Mouse (Mus musculus) monocyte, adult 2 months (primary cell): ENCODE measurements around the gene Naa50.

ENCODE experiments used
- DNase-seq, 2 experiments: peaks; one replicate each; pipeline ENCODE4 v3.0.0; 2022; ENCODE audit warnings: low spot score in 2 of 2, low read depth in 1 of 2

Naa50 gene

DNA sequence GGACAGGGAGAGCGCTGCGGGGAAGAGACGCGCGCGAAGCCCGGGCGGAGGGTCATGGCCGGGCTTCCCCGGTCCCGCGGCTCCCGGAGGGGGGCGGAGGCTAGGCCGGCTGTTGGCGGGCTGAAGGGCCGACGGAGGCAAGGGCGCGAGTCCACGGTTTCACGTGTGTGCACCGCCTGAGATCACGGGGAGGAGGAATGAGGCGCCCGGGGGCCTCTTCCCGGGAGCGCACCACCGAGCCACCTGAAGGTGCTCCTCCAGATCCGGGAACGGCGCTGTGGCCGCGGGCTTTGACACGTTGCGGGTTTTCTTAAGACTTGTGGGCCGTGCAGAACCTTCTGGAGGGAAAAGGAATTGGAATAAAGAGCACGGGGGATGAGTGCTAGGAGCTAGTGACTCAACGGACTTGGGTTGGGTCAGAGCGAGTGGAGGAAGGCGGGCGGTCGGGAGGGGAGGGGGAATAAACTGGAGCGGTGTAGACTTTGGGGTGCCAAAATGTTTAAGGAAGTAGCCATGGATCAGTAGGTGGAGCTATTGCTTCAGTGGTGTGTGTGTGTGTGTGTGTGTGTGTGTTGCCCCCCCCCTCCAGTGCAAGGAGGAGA, 657 bp downstream of the Naa50 start:
- DNase-seq = peak; percentile 53 to 79

DNA sequence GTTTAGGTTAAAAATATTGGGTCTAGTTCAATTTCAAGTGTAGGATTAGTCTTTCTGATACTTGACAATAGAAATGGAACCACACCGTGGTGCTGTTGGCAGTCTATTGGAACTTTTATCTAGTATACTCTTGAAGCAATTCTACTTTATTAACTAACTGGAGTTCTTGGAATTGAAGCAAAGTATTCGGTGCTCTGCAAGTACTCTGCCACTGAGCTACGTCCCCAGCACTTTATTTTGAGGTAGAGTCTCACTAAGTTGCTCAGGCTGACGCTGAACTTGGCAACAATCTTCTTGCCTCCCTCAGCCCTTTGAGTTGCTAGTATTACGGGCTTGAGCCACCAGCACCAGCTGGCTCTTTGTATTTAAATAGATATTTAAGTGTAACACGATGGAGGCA, 1.9 kb downstream of the Naa50 start:
- no peak for DNase-seq

DNA sequence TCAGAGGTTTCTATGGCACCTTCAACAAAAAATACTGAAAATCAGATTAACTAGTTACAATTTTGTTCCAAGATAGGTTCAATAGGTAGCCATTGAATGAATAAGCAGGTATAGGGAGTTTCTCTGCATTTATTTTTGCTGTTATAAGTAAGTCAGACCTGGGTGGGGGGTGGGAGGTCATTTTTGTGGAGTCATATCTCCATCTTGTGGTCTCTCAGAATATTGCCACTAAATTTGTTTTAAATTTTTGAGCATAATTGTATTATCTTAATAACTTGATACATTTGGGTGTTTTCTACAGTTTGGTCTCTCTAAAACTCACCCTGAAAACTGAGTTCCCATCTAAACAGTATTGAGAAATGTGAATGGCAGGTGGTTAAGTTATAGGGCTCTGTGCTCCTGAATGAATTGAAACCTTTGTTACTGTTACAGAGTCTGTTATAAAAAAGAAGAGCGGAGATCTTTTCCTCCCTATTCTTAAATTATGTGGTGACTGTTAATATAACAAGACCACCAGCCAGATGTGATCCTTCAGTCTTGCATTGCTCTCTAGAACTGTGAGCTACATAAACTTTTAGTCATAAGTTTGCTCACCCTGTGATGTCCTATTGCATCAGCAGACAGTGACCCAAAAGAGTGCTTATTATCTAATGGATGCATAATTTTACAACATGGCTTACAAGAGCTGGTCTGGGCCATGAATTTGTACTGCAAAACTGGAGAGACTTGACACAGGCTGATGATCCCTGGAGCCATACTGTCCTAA, 9.6 kb downstream of the Naa50 start:
- DNase-seq = no peak

DNA sequence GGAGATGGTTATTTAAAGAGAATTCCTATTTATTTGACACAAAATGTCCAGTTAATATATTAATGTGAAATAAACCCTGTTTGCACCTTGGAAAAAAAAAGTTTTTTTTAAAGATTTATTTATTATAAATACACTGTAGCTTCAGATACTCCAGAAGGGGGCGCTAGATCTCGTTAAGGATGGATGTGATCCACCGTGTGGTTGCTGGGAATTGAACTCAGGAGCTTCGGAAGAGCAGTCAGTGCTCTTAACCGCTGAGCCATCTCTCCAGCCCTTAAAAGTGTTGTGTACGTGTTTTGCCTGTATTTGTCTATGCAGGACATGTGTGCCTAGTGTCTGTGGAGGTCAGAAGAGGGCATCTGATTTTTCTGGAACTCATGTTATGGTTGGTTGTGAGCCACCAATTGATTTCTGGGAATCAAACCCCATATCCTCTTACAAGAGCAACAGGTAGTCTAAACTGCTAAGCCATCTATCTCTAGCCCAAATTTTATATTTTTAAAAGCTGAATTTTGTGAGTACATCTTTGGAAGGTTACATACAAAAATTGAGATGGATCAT, 14.9 kb downstream of the Naa50 start:
- DNase-seq = no peak

DNA sequence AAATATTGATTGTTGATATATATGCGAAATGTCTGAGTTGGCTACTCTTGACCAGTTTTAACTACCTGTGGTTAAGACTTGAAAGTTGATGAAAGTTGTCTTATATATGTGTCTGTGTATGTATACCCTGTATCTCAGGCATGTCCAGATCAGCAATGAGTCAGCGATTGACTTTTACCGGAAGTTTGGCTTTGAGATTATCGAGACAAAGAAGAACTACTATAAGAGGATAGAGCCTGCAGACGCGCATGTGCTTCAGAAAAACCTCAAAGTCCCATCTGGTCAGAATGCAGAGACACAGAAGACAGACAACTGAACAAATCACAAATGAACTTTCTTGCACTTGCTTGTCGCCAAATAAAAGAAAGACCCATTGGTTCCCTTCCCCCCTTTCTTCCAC, 19.7 kb downstream of the Naa50 start:
- no peak for DNase-seq

DNA sequence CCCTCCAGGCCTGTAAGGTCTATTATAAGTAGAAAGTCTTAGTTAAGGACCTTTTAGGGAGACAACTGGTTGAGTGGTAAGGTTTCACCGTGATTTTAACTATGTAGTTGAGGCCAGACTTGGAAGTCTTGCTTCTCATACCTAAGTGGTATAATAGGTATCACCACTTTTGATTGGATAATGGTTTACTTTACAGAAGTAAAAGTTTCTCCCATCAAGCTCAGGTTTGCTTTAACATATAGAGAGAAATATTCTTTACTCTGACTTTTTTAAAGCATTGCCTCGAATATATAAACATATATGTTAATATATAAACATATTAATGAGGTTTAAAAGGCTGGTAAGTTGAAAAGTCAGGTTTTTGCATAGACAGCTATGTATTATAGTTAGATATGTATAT, 24.2 kb downstream of the Naa50 start:
- DNase-seq = no peak

DNA sequence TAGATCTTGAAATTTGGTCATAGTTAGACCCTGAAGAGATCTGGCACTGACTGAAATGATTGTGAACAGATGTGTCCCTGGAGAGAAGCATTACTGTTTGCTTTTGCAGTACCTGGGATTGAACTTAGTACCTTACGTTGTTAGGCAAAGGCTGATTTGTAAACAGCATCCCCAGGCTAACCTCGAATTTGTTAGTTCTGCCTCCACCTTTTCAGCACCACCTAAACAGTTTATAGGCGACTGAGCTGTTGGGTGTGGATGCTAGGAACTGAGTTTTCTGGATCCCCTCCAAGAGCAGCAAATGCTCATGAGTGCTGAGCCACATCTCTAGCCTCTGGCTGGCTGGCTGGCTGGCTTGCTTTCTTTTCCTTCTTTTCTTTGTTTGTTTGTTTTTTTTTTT, 25.6 kb downstream of the Naa50 start:
- DNase-seq = no peak

DNA sequence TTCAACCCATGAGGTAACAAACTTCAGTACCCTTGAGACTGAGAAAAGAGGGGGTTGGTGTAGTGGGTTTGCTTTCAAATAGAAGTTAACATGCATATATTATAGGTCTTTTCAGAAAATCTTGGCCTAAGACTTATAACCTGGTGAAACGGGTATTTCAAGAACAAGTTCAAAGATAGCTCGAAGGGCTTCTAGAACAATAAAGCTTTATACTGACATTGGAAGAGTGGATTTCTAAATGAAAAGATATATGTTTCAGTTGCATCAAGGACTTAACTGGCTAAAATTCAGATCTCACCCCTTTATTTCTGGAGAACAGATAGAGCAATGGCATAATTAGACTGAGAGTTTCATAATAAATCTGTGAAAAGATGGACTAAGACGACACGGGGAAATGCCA, 29.4 kb downstream of the Naa50 start:
- no peak for DNase-seq

DNA sequence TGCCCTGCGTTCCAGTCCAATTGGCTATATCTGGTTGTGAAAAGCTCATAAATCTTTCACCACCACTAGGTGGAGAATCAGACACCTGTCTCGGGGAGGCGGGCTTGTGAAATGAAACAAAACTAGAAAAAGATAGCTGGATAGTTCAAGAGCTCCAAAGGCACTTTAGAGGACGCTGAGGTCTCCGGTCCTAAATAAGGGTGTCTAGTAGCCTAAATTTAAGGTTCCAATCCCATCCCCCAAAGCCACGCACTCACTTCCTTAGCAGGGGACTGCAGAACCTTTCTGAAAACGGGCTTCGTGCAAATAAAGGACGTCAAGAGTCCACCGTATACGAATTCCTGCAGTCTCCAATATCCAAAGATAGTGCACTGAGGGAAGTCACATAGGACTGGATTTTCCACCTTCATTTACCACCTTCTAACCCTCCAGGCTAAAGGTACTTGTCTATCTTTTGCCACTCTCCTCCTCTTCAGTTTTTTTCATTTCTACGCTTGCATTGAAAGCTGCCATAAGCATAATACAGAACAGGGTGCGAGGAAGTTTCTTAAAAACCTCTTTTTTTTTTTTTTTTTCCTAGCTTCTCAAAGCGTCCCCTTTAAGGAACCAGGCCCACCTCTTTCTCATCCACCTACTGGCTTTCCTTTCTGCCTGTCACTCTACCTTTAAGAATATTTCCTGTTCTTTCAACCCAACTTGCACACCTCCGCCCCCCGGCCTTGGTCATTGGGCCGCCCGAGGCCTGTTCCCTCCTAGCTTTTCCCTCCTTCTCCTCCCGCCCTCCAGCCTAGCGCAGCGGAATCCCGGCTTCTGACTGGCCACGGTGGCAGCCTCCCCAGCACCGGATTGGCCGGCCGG, 32.9 kb downstream of the Naa50 start:
- peak; percentile 93 to 94 for DNase-seq

DNA sequence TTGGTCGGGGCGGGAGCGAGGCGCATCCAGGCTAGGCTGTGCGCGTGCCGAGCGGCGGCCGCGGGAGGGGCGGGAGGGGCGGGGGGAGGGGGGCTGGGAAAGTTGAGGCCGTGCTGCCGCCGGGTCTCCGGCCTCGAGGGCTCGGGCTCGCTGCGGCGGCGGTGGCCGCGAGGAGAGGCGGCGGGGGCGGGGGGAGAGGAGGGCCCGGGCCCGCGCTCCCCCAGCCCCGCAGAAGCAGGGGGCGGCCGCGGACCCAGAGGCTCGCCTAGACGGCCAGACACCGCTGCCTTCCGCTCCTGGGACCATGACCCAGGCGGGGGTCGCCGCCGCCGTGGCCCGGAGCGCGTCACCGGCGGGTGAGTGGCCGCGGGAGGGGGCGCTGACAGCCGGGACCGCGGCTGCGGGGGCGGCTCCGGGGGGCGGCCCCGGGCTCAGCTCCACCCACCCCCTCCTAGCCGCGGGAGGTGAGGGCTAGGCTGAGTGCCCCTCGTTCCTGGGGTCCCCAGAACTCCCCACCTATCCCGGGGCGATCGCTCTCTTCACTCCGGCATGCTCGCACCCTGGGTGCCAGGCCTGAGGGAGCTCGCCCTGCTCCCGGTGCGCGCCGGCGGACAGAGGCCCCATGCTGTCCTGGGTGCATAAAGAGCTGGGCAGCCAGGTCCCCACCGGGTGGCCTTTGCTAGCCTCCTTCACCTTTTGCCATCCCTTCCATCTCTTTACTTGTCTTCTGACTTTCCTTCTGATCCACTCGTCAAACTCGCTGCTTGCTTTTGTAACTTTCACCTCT, 33.7 kb downstream of the Naa50 start, which contains the start of gene Usf3:
Gene Usf3, plus strand, starts transcription at position 92 of the 787 bp plus-strand sequence.
- peak in 1 of 2 experiments; percentile 21 for DNase-seq

DNA sequence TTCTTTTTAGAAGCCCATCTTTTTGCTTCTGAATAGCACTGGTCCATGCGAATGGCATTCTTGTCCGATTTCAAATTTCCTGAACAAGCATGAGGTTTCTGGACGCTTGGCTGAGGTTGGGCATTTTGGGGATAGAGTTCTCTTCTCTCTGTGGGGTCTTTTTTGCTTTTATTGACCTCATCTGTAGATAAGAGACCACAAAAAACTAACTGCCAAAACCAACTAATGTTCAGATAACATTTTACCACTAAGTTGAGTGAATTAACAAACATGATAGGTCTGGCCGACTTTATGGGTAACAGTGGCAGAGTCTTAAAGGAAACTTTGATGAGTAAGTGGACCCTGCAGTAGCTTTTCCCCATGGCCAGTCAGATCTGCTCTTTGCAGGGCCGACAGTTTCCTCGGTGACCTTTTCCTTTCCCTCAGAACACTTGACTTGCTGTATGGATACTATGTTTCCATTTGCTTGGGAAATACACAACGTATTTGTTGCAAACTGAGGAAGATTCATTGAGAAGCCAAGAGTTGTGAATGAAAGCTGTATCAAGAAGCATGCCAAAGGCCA, 34.4 kb downstream of the Naa50 start:
- DNase-seq = no peak

DNA sequence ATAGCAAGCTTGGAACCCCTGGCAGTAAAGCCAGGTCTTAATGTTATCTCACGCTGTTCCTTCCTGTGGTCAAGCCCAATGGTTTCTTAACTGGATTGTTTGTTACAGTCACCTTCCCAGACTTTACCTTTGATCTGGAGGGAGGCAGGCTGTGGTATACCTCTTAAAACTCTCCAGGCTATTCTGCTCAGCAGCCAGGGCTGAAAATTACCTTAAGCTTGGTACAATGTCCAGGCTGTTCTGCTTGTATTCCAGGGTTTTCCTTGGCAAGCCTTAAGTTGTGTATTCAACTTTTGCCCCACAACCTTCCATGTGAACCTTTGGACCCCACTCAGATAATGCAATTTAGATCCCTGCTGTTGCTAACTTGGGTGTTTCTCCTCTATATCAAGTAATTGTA, 35.4 kb downstream of the Naa50 start:
- DNase-seq = no peak

DNA sequence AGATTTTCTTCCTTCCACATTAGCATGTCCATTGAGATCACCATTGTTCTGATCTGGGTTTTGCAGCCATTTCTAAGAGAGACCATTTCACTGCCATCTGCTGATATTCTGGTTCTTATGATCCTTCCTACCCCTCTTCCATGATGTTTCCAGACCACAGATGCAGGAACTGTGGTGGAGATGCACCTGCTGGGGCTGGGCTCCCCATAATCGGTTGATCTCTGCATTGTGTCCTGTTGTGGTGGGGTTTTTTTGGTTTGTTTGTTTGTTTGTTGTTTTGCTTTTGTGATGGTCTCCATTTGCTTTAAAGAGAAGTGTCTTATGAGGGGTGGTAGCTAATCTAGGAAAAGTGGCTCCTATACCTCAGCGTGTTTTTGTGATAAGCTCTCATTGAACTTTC, 36.9 kb downstream of the Naa50 start:
- no peak for DNase-seq

DNA sequence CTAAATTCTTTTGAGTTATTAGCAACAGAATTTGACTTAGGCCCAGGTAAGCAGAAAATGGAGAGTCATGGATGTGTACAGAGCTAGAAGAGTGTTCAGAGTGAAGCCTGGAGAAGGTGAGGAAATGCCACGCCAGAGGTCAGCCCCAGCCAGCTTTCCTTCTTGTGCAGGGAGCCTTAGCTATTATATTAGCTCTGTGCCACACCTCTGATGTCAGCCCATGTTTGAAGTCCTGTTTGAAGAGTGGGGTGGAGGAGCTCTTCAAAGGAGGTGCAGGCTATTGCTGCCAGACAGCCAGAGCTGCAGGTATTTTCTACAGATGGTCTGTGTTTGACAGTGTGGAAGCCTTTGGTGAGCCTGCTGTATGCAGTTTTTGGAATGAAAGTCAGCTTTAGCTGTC, 38.9 kb downstream of the Naa50 start:
- no peak for DNase-seq

DNA sequence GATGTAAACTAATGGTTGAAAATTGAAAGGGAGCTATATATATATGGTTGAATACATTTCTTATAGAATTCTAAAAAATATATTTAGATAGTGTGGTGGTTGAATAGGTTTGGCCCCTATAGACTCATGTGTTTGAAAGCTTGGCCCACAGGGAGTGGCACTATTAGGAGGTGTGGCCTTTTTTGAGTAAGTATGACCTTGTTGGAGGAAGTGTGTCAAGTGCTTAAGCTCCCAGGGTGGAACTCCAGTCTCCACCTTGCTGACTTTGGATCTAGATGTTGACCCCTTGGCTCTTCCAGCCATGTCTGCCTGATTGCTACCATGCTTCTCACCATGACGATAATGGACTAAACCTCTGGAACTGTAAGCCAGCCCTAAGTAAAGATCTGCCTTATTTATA, 43.0 kb downstream of the Naa50 start:
- no peak for DNase-seq

DNA sequence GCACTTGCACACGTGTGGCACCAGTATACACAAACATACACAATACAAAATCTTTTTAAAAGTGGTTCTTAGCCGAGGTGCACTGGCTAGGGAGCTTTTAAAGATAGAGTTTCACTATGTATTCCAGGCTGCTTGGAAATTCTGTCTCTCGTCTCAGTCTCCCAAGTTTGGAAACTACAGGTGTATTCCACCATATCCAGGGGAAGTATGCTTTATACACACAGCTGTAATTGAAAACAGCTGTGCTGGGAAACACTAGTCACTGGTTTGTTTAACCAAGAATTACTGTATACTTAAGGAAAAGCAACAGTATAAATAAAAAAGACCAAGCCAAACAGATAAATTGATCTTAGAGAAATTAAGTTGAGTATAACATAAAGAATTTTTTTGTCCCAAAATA, 45.1 kb downstream of the Naa50 start:
- no peak for DNase-seq

DNA sequence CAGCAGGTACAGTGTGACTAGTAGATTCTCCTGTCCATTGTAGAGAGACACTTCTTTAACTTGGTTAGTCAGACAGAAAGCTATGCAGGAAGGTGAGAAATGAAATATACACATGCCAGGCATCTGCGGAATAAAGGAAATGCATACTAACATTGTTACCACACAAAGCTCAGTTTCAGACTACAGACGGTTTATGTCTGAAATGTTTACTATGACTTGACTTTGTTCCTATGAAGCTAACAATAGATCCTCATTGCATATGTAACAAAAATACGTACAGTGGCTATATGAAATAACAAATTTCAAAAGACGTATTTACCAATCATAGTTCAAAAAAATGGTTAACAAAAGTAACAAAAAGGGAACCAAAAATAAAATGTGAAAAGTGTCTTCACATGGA, 47.5 kb downstream of the Naa50 start:
- DNase-seq = no peak

DNA sequence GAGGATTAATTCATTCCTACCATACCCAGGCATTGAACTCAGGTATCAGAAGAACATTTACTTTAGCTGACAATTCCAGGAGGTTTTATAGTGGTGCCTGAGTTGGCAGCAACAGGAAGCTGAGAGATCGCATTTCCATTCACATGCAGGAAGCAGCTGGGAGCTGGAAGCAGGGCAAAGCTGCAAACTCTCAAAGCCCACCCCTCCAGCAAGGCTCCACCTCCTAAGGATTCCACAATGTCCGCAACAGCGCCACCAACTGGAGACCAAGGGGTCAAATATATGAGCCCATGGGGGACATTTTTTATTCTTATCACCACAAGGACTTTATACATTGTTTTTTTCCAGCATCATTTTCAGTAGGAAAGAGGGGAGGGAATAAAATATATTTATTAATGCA, 49.1 kb downstream of the Naa50 start:
- no peak for DNase-seq

DNA sequence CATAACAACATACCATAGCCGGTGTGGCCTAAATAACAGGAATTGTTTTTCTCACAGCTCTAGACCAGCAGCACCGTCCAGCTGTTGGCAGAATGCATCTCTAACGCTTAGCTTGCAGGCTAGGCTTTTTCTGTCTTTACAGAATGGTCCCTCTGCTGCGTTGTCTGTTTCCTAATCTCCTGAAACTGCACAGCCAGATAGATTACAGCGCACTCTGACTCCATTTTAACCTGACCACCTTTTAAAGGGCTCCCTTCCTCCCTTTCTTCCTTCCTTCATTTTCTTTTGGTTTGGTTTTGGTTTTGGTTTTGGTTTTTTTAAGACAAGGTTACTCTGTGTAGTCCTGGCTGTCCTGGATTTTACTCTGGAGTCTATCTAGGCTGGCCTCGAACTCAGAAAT, 50.4 kb downstream of the Naa50 start:
- DNase-seq = no peak

DNA sequence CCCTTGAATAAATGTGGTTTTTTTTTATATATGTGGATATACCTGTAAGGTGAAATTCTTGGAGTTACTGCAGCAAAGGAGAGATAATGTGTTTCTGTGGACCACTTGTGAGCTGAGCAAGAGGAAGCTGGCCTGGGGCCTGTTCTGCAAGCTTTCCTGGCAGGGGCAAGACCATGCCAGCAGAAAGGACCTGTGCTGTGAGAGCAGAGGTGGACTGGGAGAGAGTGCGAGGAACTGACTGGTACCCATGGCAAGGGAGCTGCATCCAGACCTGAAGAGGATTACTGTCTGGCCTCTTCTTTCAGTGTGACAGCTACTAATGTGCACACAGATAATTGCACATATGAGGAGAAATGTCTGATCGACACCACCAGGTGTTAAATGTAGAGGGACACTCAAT, 51.3 kb downstream of the Naa50 start:
- no peak for DNase-seq
